Mouse (Mus musculus) left cerebral cortex, adult 8-10 months (tissue): ENCODE measurements at regions not wholly inside any gene's neighbourhood (a gene's known extent, or its start where the extent isn't known, plus 50 kb on each side); places are given as distances from the start of the nearest gene placed in this dataset.
A peak's percentile ranks its signal among the peaks of the same experiment; 100 is the strongest.

Source experiments
- DNase-seq, 2 experiments: peaks; one replicate each; pipeline ENCODE4 v3.0.0; 2022; ENCODE audit warnings: low spot score in 2 of 2

GRCm38 (mm10) chr14:120102010-120102748 lies 59.9 kb upstream of the Oxgr1 start:
- no peak for DNase-seq

GRCm38 (mm10) chr14:120102749-120103142 lies 60.5 kb upstream of the Oxgr1 start:
- DNase-seq, result no peak

- DNase-seq, result no peak
These were observed 67.6 kb upstream of the Oxgr1 start for GRCm38 (mm10) chr14:120109846-120110245.

GRCm38 (mm10) chr14:120113316-120113715 lies 71.1 kb upstream of the Oxgr1 start:
- DNase-seq, result no peak

- DNase-seq, result no peak
These were observed 76.3 kb upstream of the Oxgr1 start for GRCm38 (mm10) chr14:120118582-120118981.

- DNase-seq, result peak in 1 of 2 experiments; percentile 81
These were observed 76.9 kb upstream of the Oxgr1 start for GRCm38 (mm10) chr14:120119094-120119501.

GRCm38 (mm10) chr14:120119506-120119905 lies 77.3 kb upstream of the Oxgr1 start:
- DNase-seq, result peak in 1 of 2 experiments; percentile 45

- no peak for DNase-seq
These were observed 78.0 kb upstream of the Oxgr1 start for GRCm38 (mm10) chr14:120120261-120120660.

GRCm38 (mm10) chr14:120125315-120125714 lies 83.1 kb upstream of the Oxgr1 start:
- DNase-seq, result peak in 1 of 2 experiments; percentile 2

- DNase-seq, result no peak
These were observed 85.2 kb upstream of the Oxgr1 start for GRCm38 (mm10) chr14:120127481-120127880.

- no peak for DNase-seq
These were observed 92.2 kb upstream of the Oxgr1 start for GRCm38 (mm10) chr14:120134346-120135008.

- DNase-seq, result no peak
These were observed 93.0 kb upstream of the Oxgr1 start for GRCm38 (mm10) chr14:120135198-120135597.

- DNase-seq, result peak in 1 of 2 experiments; percentile 77
These were observed 94.5 kb upstream of the Oxgr1 start for GRCm38 (mm10) chr14:120136736-120137135.

- peak; percentile 78 to 91 for DNase-seq
These were observed 95.5 kb upstream of the Oxgr1 start for GRCm38 (mm10) chr14:120137680-120138136.

GRCm38 (mm10) chr14:120138546-120138945 lies 96.3 kb upstream of the Oxgr1 start:
- DNase-seq, result no peak

GRCm38 (mm10) chr14:120139256-120139655 lies 97.0 kb upstream of the Oxgr1 start:
- DNase-seq, result no peak

GRCm38 (mm10) chr14:120139671-120140071 lies 97.4 kb upstream of the Oxgr1 start:
- no peak for DNase-seq

GRCm38 (mm10) chr14:120140211-120140610 lies 98.0 kb upstream of the Oxgr1 start:
- DNase-seq, result no peak

- DNase-seq, result no peak
These were observed 98.8 kb upstream of the Oxgr1 start for GRCm38 (mm10) chr14:120140791-120141747.

GRCm38 (mm10) chr14:120142281-120142680 lies 100.0 kb upstream of the Oxgr1 start:
- no peak for DNase-seq

- DNase-seq, result no peak
These were observed 102.2 kb upstream of the Oxgr1 start for GRCm38 (mm10) chr14:120144451-120144850.

- DNase-seq, result no peak
These were observed 104.1 kb upstream of the Oxgr1 start for GRCm38 (mm10) chr14:120146312-120146711.
